Mouse (Mus musculus): ENCODE data around the gene Gm17359.

Gene Gm17359

GRCm38 (mm10) chr3:79336044-79336766, at the start of gene Gm17359:
TSS of gene Gm17359 (plus strand) at chr3:79336661.
- no peak for DNase-seq (ENCODE audit: low spot score in 2 of 2)

- peak; percentile 84 to 92 for DNase-seq (ENCODE audit: low spot score in 2 of 2)
Measured at GRCm38 (mm10) chr3:79287108-79287576, 49.3 kb upstream of the Gm17359 start.

- no peak for DNase-seq (ENCODE audit: low spot score in 2 of 2)
Measured at GRCm38 (mm10) chr3:79287699-79288458, 48.6 kb upstream of the Gm17359 start.

- no peak for DNase-seq (ENCODE audit: low spot score in 2 of 2)
Measured at GRCm38 (mm10) chr3:79289050-79289449, 47.4 kb upstream of the Gm17359 start.

GRCm38 (mm10) chr3:79293023-79293422, 43.4 kb upstream of the Gm17359 start:
- no peak for DNase-seq (ENCODE audit: low spot score in 2 of 2)

GRCm38 (mm10) chr3:79294701-79295100, 41.8 kb upstream of the Gm17359 start:
- DNase-seq (ENCODE audit: low spot score in 2 of 2), result no peak

- no peak for DNase-seq (ENCODE audit: low spot score in 2 of 2)
Measured at GRCm38 (mm10) chr3:79296049-79296448, 40.4 kb upstream of the Gm17359 start.

GRCm38 (mm10) chr3:79296586-79296985, 39.9 kb upstream of the Gm17359 start:
- DNase-seq (ENCODE audit: low spot score in 2 of 2), result no peak

- no peak for DNase-seq (ENCODE audit: low spot score in 2 of 2)
Measured at GRCm38 (mm10) chr3:79297281-79297680, 39.2 kb upstream of the Gm17359 start.

GRCm38 (mm10) chr3:79299401-79299800, 37.1 kb upstream of the Gm17359 start:
- no peak for DNase-seq (ENCODE audit: low spot score in 2 of 2)

- DNase-seq (ENCODE audit: low spot score in 2 of 2), result no peak
Measured at GRCm38 (mm10) chr3:79308605-79309004, 27.9 kb upstream of the Gm17359 start.

GRCm38 (mm10) chr3:79310184-79310583, 26.3 kb upstream of the Gm17359 start:
- DNase-seq (ENCODE audit: low spot score in 2 of 2), result no peak

- no peak for DNase-seq (ENCODE audit: low spot score in 2 of 2)
Measured at GRCm38 (mm10) chr3:79311895-79312294, 24.6 kb upstream of the Gm17359 start.

- DNase-seq (ENCODE audit: low spot score in 2 of 2), result no peak
Measured at GRCm38 (mm10) chr3:79314006-79314698, 22.3 kb upstream of the Gm17359 start.

- DNase-seq (ENCODE audit: low spot score in 2 of 2), result no peak
Measured at GRCm38 (mm10) chr3:79324697-79325526, 11.5 kb upstream of the Gm17359 start.

GRCm38 (mm10) chr3:79329691-79330315, 6.7 kb upstream of the Gm17359 start:
- no peak for DNase-seq (ENCODE audit: low spot score in 2 of 2)

GRCm38 (mm10) chr3:79333051-79333450, 3.4 kb upstream of the Gm17359 start:
- no peak for DNase-seq (ENCODE audit: low spot score in 2 of 2)

GRCm38 (mm10) chr3:79333643-79334200, 2.7 kb upstream of the Gm17359 start:
- no peak for DNase-seq (ENCODE audit: low spot score in 2 of 2)

- DNase-seq (ENCODE audit: low spot score in 2 of 2), result no peak
Measured at GRCm38 (mm10) chr3:79340737-79341136, 4.3 kb downstream of the Gm17359 start.

GRCm38 (mm10) chr3:79342961-79343735, 6.7 kb downstream of the Gm17359 start:
- no peak for DNase-seq (ENCODE audit: low spot score in 2 of 2)
